Mouse (Mus musculus): ENCODE results near the gene Atg4a.

The Atg4a gene

DNA sequence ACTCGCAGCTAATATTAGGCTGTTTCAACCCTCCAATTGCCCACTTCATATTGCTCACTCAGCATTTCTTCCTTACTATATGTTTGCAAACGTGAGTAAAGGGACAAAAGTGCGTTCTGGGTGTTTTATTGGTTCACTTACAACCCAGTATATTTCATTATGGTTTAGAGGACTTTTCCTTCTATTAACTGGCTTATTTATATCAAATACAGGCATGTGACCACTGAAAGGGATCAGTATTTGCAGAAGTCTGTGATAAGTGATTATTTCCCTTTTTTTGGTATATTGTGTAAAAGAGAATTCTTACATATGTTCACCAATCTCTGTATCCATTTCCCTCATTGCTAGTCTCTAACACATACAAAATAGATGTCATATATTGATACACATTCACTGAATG lies 203.7 kb downstream of the Atg4a start:
- DNase-seq (ENCODE audit: low spot score) = no peak

DNA sequence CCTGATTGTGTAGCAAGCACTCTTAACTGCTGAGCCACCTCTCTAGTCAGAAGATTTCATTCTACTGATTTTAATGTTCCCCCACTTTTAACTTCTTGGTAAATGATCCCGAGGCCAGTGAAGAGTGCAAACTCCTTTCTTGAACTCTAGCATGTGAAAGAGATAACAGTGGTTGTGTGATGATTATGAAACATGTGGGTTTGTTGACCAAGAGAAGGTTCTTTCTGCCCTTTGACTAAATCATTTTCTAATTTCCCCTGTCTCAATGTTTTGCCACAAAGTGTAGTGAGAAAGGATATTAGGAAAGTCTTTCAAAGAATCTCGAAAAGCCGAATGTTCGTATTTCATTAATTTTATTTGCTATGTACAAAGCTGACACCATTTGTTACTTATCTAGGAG lies 208.4 kb downstream of the Atg4a start:
- DNase-seq (ENCODE audit: low spot score) = no peak

DNA sequence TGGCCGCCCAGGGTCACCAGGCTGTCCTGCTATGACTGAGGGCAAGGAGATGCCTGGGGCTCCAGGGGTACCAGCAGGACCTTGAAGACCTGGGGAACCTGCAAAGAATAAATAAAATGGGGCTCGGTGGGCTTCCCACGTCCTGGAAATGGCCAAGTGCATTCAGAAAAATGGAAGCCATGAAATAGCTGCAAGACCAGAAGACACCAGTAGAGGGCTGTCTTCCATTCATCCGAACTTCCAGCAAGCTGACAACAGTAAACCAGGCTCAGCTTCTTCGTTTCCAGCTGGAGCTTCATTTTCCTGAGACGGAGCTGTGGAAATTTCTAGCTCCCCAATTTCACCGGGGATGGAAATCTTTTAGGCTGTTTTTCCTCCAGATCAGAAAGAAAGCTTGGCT lies 218.6 kb downstream of the Atg4a start:
- DNase-seq (ENCODE audit: low spot score) = no peak

DNA sequence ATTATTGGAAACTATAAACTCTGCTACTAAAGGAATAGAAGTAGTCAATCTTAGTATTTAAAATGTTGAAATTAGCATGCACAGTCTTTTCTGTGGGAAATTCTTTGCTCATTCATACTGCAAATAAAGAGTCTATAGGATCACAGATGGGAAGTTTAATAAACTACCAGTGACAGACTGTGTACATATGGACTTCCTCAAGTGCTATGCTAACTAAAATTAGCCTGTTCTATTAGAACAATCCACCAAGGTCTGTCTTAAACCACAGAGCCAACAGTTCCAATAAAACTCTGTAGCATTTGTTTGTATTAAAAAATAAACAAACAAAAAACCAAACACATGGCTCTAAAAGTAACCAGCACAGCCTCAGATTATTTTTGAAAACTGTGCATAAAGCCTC lies 238.3 kb downstream of the Atg4a start:
- DNase-seq (ENCODE audit: low spot score) = no peak

DNA sequence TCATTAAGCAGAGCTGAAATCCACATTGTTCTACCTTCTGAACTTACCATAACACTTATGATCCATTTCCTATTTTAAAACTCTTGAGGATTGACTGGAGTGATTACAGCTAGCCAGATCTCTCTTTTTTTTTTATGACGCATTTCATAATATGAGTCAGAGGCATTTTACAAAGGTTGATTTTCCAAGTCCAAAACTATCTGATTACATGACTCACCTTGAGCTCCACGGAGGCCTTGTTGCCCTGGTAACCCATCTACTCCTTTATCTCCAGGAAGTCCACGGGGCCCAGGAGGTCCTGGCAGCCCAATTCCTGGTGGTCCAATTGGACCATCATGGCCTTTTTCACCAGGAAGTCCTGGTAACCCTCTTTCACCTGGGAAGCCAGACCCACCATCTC lies 242.3 kb downstream of the Atg4a start:
- no peak for DNase-seq (ENCODE audit: low spot score)

DNA sequence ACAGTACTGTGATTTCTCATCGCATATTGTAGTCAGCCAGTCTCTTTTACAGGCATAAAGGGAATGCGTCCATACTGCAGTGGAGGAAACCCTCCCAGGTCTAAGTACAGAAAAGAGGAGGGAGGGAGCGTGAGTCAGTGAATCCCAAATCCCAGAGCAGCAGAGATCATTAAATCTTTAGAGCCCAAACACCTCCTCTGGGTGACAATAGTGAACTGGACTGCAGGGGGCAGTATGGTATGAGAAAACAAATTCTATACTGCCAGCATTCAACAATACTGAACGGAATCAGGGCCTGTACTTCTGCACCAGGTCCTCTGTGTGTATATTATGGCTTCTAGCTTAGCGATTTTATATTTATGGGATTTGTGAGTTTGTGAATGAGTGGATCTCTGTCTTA lies 256.1 kb downstream of the Atg4a start:
- peak; percentile 15 for DNase-seq (ENCODE audit: low spot score)

All from lung, postnatal 25 days (tissue).